Mouse (Mus musculus) neural tube, embryonic 11.5 days (tissue): ENCODE measurements at regions not wholly inside any gene's neighbourhood (a gene's known extent, or its start where the extent isn't known, plus 50 kb on each side); places are given as distances from the start of the nearest gene placed in this dataset.

Experiments
- ATAC-seq: fragments of 200-750 bp; cut with Nextera tagmentation; 2 replicates; pipeline ENCODE4 v1.8.0; 2017; ENCODE audit warnings: moderate number of reproducible peaks, mild to moderate bottlenecking, moderate TSS enrichment, moderate library complexity; ENCODE audit not compliant: insufficient read depth, low FRiP score, low TSS enrichment
- DNase-seq: peaks from one replicate; pipeline ENCODE4 v3.0.0-alpha.2; 2015; ENCODE audit warnings: low spot score
- H3K27ac ChIP-seq: fragments of 300-500 bp; sonication (generic); 2 replicates; pipeline ENCODE4 v1.5.1; 2014; ENCODE audit warnings: low read depth, mild to moderate bottlenecking, low read length
- H3K27me3 ChIP-seq: fragments of 300-500 bp; sonication (generic); 2 replicates; pipeline ENCODE4 v1.6.1; 2014; ENCODE audit warnings: mild to moderate bottlenecking, low read length, mixed read lengths; ENCODE audit not compliant: control insufficient read depth, insufficient read depth
- H3K36me3 ChIP-seq: fragments of 300-500 bp; sonication (generic); 2 replicates; pipeline ENCODE4 v1.6.1; 2014; ENCODE audit warnings: mild to moderate bottlenecking, low read length, moderate library complexity, mixed read lengths; ENCODE audit not compliant: control insufficient read depth, insufficient read depth
- H3K4me1 ChIP-seq: fragments of 300-500 bp; sonication (generic); 2 replicates; pipeline ENCODE4 v1.6.1; 2014; ENCODE audit warnings: low read length, mixed read lengths; ENCODE audit not compliant: control insufficient read depth, insufficient read depth
- H3K4me2 ChIP-seq: fragments of 300-500 bp; sonication (generic); 2 replicates; pipeline ENCODE4 v1.6.1; 2014; ENCODE audit warnings: low read depth, mild to moderate bottlenecking, moderate library complexity
- H3K4me3 ChIP-seq: fragments of 300-500 bp; sonication (generic); 2 replicates; pipeline ENCODE4 v1.5.1; 2014; ENCODE audit warnings: low read depth, low read length
- H3K9ac ChIP-seq: fragments of 300-500 bp; sonication (generic); 2 replicates; pipeline ENCODE4 v1.6.1; 2014; ENCODE audit warnings: mild to moderate bottlenecking, low read length
- H3K9me3 ChIP-seq: fragments of 300-500 bp; sonication (generic); 2 replicates; pipeline ENCODE4 v1.6.1; 2016; ENCODE audit warnings: low read length; ENCODE audit not compliant: control insufficient read depth
- WGBS: fragments of 180-500 bp; shearing (Covaris S2); extraction: QIAGEN DNeasy Blood & Tissue Kit; methylation state at CpG from one replicate; pipeline ENCODE4 v1.1.7; 2014; 5-methylcytosine and 5-hydroxymethylcytosine counted together

GRCm38 (mm10) chr1:155472112-155472955 is 55.1 kb upstream of the Xpr1 start:
- WGBS: 63% methylated on average over 11 of the region's 11 CpGs

DNA sequence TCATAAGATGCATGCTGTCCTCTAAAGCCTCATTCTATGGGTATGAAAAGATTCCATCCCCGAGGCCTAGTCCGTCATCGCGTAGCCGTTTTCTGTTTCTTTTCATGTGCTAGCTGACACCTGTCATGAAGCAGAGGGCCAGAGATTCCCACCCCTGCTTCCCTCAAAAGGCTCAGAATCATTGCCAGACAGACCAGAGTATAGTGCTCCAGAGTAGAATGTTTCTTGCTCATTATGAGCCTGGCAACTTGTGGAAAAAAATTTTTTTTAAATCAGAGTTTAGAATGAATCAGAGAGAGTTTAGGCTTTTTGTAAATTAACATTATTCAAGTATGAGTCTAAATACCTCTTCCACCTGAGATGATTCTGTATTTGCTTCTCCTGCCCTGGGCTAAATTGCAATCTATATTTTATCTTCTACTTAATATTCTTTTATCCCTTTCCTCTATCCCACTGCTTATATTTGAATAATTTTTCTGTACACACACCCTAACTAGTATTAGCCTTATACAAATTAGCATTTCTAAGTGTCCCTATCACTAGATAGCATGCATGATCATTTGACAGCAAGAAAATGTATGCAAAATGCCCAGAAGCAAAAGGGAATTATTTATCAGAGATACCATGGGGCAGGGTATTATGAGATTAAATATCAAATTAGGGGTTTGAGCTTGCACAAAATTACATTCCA is 55.9 kb upstream of the Xpr1 start:
- 70% methylated on average over 5 of the region's 5 CpGs for WGBS
- no peak for ATAC-seq

More at GRCm38 (mm10) chr1:155472112-155472955, 55.1 kb upstream of the Xpr1 start:
- H3K4me1 ChIP-seq: no peaks in the 10 kb centered on the region
- no peak overlapping the region for H3K4me2 ChIP-seq
- ATAC-seq: no peak
- DNase-seq: no peak
- no peaks in the 10 kb centered on the region for H3K9me3 ChIP-seq
- H3K9ac ChIP-seq: no peak overlapping the region
- H3K36me3 ChIP-seq: no peaks in the 10 kb centered on the region
- no peak overlapping the region for H3K27ac ChIP-seq
- no peak overlapping the region for H3K4me3 ChIP-seq
- no peaks in the 10 kb centered on the region for H3K27me3 ChIP-seq

DNA sequence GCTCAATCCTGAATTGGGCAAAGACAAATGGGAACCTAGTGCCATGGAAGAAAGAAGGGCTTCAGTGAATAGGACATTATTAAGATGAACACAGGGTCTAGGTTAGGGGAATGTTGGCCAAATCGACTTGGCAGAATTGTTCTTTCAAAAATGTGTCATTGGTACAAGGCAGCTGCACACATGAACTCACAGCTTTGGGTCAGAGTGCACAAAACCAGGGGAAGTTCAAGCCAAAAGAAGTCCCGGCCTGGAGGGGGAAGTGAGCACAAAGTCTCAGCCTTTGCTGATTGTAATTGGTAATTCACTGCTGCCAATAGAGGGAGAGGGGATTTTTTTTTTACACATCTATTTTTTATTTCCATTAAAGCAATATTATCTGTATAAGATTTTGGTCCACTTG is 57.8 kb upstream of the Xpr1 start:
- no peak for DNase-seq
- Histone ChIP-seq H3K4me2 (no peak overlapping the region), H3K27me3 (no peaks in the 10 kb centered on the region), H3K9me3 (no peaks in the 10 kb centered on the region), H3K27ac (no peak overlapping the region), H3K4me3 (no peak overlapping the region), H3K36me3 (no peaks in the 10 kb centered on the region), H3K9ac (no peak overlapping the region), H3K4me1 (no peaks in the 10 kb centered on the region)
- WGBS: 52% methylated on average over 2 of the region's 2 CpGs
- ATAC-seq: no peak

More for the DNA sequence above, 55.9 kb upstream of the Xpr1 start:
- no peak overlapping the region for H3K9ac ChIP-seq
- H3K4me1 ChIP-seq: no peaks in the 10 kb centered on the region
- H3K9me3 ChIP-seq: no peaks in the 10 kb centered on the region
- H3K27ac ChIP-seq: no peak overlapping the region
- DNase-seq: no peak
- no peaks in the 10 kb centered on the region for H3K36me3 ChIP-seq
- no peak overlapping the region for H3K4me3 ChIP-seq
- H3K27me3 ChIP-seq: no peaks in the 10 kb centered on the region
- H3K4me2 ChIP-seq: no peak overlapping the region

DNA sequence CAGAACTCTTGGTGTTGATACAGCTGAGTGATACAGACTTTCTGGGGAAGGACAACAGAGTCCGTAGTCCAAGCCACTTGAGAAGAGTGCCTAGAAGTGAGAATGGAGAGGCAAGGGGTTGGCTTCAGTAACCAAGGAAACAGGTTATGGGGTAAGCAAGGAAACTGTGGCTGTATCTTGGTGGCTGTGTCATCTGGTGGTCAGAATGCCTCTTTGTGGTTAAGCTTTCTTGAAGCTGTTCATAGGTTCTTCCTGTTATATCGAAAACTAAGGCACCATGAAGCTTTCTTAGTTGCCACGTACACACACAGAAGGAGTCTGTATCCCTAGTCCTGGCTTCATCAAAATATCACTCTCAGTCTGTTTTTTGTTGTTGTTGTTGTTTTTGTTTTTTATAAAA is 59.0 kb upstream of the Xpr1 start:
- no peak overlapping the region for H3K9ac ChIP-seq
- H3K4me1 ChIP-seq: no peaks in the 10 kb centered on the region
- WGBS: 91% methylated on average over 3 of the region's 3 CpGs
- H3K27ac ChIP-seq: no peak overlapping the region
- no peak for DNase-seq
- H3K4me3 ChIP-seq: no peak overlapping the region
- no peak overlapping the region for H3K4me2 ChIP-seq
- H3K9me3 ChIP-seq: no peaks in the 10 kb centered on the region
- no peak for ATAC-seq
- no peaks in the 10 kb centered on the region for H3K36me3 ChIP-seq
- H3K27me3 ChIP-seq: no peaks in the 10 kb centered on the region

DNA sequence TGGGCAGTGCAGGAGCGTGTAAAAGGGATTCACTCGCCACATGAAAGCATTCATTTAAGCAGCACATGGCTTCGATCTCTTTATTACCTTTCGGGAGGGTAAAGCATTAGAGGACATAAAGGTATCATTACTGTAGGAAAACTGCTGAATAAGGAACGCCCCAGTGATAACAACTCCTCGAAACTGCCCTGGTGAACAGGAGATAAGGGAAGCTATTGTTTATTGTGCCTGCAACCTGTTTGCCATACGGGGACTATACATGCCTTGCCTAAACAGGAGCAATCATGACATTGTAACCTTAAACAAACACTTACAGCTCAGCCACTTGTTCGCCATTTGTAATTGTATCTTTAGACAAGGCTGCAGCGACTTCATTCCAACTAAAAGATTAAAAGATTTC is 64.9 kb upstream of the Xpr1 start:
- no peak overlapping the region for H3K9ac ChIP-seq
- ATAC-seq (no peak), DNase-seq (no peak)
- WGBS: 40% methylated on average over 9 of the region's 9 CpGs
- no peaks in the 10 kb centered on the region for H3K4me1 ChIP-seq
- no peak overlapping the region for H3K4me3 ChIP-seq
- no peaks in the 10 kb centered on the region for H3K36me3 ChIP-seq
- H3K4me2 ChIP-seq: no peak overlapping the region
- H3K9me3 ChIP-seq: no peaks in the 10 kb centered on the region
- no peaks in the 10 kb centered on the region for H3K27me3 ChIP-seq
- no peak overlapping the region for H3K27ac ChIP-seq

DNA sequence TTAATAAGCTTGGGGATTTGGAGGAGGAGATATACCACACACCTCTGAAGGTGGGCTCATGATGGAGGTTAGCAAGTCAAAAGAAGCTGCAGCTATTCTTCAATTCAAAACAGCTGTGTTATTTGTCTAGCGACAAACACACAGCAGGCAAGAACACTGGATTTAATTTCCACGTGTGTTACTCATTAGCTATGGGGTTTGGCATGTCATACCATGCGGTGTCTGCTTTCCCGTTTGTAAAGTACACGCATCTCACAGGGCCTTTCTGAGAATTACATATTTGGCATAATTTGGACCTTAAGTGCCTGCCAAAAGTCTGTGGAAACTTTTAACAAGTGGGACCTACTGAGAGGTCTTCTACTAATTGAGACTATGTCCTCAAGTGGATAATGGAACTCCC is 65.5 kb upstream of the Xpr1 start:
- H3K4me3 ChIP-seq: no peak overlapping the region
- H3K4me2 ChIP-seq: no peak overlapping the region
- no peaks in the 10 kb centered on the region for H3K36me3 ChIP-seq
- 65% methylated on average over 5 of the region's 5 CpGs for WGBS
- H3K4me1 ChIP-seq: no peaks in the 10 kb centered on the region
- no peak overlapping the region for H3K27ac ChIP-seq
- no peak overlapping the region for H3K9ac ChIP-seq
- ATAC-seq: no peak
- no peak for DNase-seq
- no peaks in the 10 kb centered on the region for H3K27me3 ChIP-seq
- no peaks in the 10 kb centered on the region for H3K9me3 ChIP-seq

- Histone ChIP-seq H3K4me1 (no peaks in the 10 kb centered on the region), H3K9ac (no peak overlapping the region), H3K4me2 (no peak overlapping the region), H3K36me3 (no peaks in the 10 kb centered on the region), H3K27ac (no peak overlapping the region), H3K4me3 (no peak overlapping the region), H3K9me3 (no peaks in the 10 kb centered on the region), H3K27me3 (no peaks in the 10 kb centered on the region)
- WGBS: 82% methylated on average over 7 of the region's 7 CpGs
- no peak for DNase-seq
- ATAC-seq: no peak
Measured at GRCm38 (mm10) chr1:155483693-155484092, 66.5 kb upstream of the Xpr1 start.

- Histone ChIP-seq H3K4me2 (no peak overlapping the region), H3K27ac (no peak overlapping the region), H3K36me3 (no peaks in the 10 kb centered on the region), H3K9ac (no peak overlapping the region), H3K9me3 (no peaks in the 10 kb centered on the region), H3K4me1 (peaks cover 2% of the 10 kb centered on the region; the same call in 1 of the 2 replicates), H3K27me3 (no peaks in the 10 kb centered on the region), H3K4me3 (no peak overlapping the region)
- ATAC-seq: no peak
- DNase-seq: no peak
- WGBS: 95% methylated on average over 6 of the region's 6 CpGs
Measured at GRCm38 (mm10) chr1:155487796-155488195, 70.1 kb upstream of the Acbd6 start.
